Mouse (Mus musculus) intestine, embryonic 15.5 days (tissue): Measurements from ENCODE around the gene Pdcl3. TPM values are rescaled to one million over a fixed set of nuclear protein-coding genes. Genes with fewer than 3 reads are reported as not detected.
"Not testable (repeated sequence)": the region's sequence is repeated elsewhere in the genome, so short reads cannot be mapped to it uniquely, and the experiment has no call there.

Source experiments
- ATAC-seq: fragments of 200-750 bp; cut with Nextera tagmentation; 2 replicates; pipeline ENCODE4 v1.8.0; 2017; ENCODE audit warnings: moderate TSS enrichment, moderate library complexity
- H3K27ac ChIP-seq: fragments of 300-500 bp; sonication (generic); 2 replicates; pipeline ENCODE4 v1.5.1; 2015; ENCODE audit warnings: mild to moderate bottlenecking, inconsistent platforms
- H3K27me3 ChIP-seq: fragments of 300-500 bp; sonication (generic); replicated peaks from 2 replicates; pipeline ENCODE4 v1.6.1; 2015; ENCODE audit warnings: inconsistent platforms
- H3K36me3 ChIP-seq: fragments of 300-500 bp; sonication (generic); 2 replicates; pipeline ENCODE4 v1.6.1; 2015; ENCODE audit warnings: inconsistent platforms
- H3K4me1 ChIP-seq: fragments of 300-500 bp; sonication (generic); replicated peaks from 2 replicates; pipeline ENCODE4 v1.6.1; 2015; ENCODE audit warnings: inconsistent platforms
- H3K4me2 ChIP-seq: fragments of 300-500 bp; sonication (generic); replicated peaks from 2 replicates; pipeline ENCODE4 v1.6.1; 2015; ENCODE audit warnings: mild to moderate bottlenecking, inconsistent platforms
- H3K4me3 ChIP-seq: fragments of 300-500 bp; sonication (generic); replicated peaks from 2 replicates; pipeline ENCODE4 v1.5.1; 2015; ENCODE audit warnings: inconsistent platforms
- H3K9ac ChIP-seq: fragments of 300-500 bp; sonication (generic); 2 replicates; pipeline ENCODE4 v1.6.1; 2015; ENCODE audit warnings: inconsistent platforms
- H3K9me3 ChIP-seq: fragments of 300-500 bp; sonication (generic); 2 replicates; pipeline ENCODE4 v1.6.1; 2016; ENCODE audit warnings: inconsistent platforms
- WGBS: fragments of 180-500 bp; shearing (Covaris S2); methylation state at CpG from one replicate; pipeline ENCODE4 v1.1.7; 2015; 5-methylcytosine and 5-hydroxymethylcytosine counted together
- polyA plus RNA-seq: library from polyadenylated mRNA; unstranded; fragments of >200 nt; fragmentation: Nextera tagmentation; extraction: Ambion mirVana; gene quantifications from 2 replicates; pipeline ENCODE4 v1.2.1, GENCODE M21; 2015

Gene Pdcl3
- polyA plus RNA-seq, 1 experiment from 2014 or later = 175 TPM

DNA sequence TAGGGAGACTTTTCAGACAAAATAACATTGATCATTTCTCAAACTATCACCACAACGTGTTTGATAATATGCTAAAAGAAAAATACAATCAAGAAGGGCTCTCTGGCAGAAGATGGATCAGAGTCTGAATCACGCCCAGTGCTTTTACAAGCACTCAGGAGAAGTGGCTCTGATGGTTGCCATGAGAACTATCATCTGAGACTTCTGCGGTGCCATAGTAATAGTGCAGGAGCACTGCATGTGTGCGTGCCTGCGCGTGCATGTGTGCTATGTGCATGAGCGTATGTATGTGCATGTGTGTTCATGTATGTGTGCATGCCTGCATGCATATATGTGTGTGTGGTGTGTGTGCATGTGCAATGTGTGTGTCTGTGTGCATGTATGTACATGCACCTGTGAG lies 43.8 kb downstream of the Pdcl3 start:
- H3K27me3 ChIP-seq = 0 out of 2 replicates have a peak, but pooled peaks cover 3% of the 10 kb centered on the region
- H3K27ac ChIP-seq = no peak overlapping the region
- no peaks in the 10 kb centered on the region for H3K36me3 ChIP-seq
- peak; percentile 28; the same call in 1 of the 2 replicates for ATAC-seq
- H3K4me3 ChIP-seq = no peak overlapping the region
- 72% methylated on average over 7 of the region's 7 CpGs for WGBS
- H3K9me3 ChIP-seq = no peaks in the 10 kb centered on the region
- no peak overlapping the region for H3K9ac ChIP-seq
- no peaks in the 10 kb centered on the region for H3K4me1 ChIP-seq
- no peak overlapping the region for H3K4me2 ChIP-seq

DNA sequence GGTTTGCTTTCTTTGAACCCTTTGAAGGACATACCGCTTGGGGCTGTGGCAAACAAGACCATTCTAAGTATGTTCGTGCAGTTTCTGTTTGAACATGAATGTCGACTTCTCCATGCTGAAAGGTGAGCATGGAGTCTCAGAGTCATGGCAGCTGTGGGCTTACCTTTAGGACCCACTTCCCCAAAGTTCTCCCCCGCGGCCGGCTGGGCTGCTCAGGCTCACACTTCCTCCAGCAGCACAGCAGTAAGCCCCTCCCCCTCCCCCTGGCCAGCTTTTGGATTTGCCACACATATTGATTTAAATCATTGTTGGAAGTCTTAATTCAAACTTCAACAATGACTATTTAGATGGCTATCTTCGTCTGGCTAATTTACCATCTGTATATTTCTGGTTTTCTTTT lies 44.7 kb downstream of the Pdcl3 start:
- H3K27me3 ChIP-seq = no peaks in the 10 kb centered on the region
- H3K36me3 ChIP-seq = no peaks in the 10 kb centered on the region
- H3K4me1 ChIP-seq = no peaks in the 10 kb centered on the region
- peak overlapping the region; percentile 45 for H3K4me2 ChIP-seq
- ATAC-seq = no peak
- H3K9ac ChIP-seq = 0 out of 2 replicates have a peak overlapping the region, but pooled peaks have one; percentile 4
- whole genome bisulfite sequencing = 13% methylated on average over 7 of the region's 7 CpGs
- no peak overlapping the region for H3K27ac ChIP-seq
- peak overlapping the region; percentile 8; the same call in 1 of the 2 replicates for H3K4me3 ChIP-seq
- H3K9me3 ChIP-seq = no peaks in the 10 kb centered on the region

DNA sequence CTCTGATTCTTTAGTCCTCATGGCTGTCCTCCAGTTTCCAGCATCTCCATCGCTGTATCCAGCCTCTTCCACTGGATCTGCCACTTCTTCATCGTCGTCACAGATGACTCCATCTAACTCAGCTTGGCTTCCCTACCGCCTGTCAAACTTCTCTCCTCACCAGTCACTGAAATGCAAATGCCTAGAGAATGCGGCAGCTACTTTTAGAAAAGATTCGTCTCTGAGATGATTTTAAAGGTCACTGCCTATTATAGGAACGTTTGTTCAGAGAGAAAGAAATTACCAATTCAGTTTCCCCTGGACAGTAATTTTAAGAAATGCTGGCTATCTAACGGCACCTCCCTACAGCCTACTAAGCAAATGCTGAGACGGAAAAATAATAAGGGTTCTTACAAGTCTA lies 50.4 kb downstream of the Pdcl3 start:
- no peak overlapping the region for H3K4me2 ChIP-seq
- 88% methylated on average over 9 of the region's 9 CpGs for WGBS

DNA sequence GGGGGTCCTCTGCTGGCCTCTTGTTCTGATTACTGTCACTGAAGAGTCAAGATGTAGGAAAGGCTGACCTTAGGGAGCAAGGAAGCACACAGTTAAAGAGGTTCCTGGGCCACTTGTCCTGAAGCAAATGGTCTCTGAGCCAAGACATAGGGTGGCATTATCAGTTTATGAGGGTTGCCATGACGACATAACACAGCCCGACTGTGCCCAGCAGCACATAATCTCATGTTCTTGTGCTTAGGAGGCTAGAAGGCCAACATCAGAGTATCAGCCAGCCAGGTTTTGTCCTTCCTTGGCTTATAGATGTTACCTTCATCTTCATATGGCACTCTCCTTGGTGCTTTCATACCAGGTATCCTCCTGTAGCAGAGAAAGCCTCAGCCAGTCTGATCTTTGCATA lies 56.8 kb downstream of the Pdcl3 start:
- WGBS = 76% methylated on average over 2 of the region's 2 CpGs
- no peaks in the 10 kb centered on the region for H3K36me3 ChIP-seq
- no peak overlapping the region for H3K4me2 ChIP-seq
- no peak overlapping the region for H3K27ac ChIP-seq
- no peaks in the 10 kb centered on the region for H3K4me1 ChIP-seq
- 0 out of 2 replicates have a peak, but pooled peaks have one; percentile 39 for ATAC-seq
- no peak overlapping the region for H3K9ac ChIP-seq
- H3K27me3 ChIP-seq = no peaks in the 10 kb centered on the region
- H3K9me3 ChIP-seq = no peaks in the 10 kb centered on the region
- H3K4me3 ChIP-seq = no peak overlapping the region

More for the DNA sequence above, 50.4 kb downstream of the Pdcl3 start:
- Histone ChIP-seq H3K4me3 (no peak overlapping the region), H3K9ac (no peak overlapping the region), H3K27me3 (no peaks in the 10 kb centered on the region), H3K27ac (no peak overlapping the region), H3K9me3 (no peaks in the 10 kb centered on the region), H3K4me1 (no peaks in the 10 kb centered on the region), H3K36me3 (no peaks in the 10 kb centered on the region)
- no peak for ATAC-seq

DNA sequence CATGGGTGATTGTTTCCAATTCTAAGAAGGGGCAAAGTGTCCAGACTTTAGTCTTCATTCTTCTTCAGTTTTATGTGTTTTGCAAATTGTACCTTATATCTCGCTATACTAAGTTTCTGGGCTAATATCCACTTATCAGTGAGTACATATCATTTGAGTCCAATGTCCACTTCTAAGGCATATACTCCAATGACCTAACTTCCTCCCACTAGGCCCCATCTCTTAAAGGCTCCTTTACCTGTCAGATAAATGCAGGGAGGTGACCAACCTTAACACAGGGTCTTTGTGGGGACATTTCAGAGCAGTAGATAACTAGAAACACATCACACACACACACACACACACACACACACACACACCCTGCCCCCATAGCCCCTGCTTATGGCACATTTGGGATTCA lies 59.0 kb downstream of the Pdcl3 start:
- H3K27me3 ChIP-seq, H3K9ac ChIP-seq, H3K9me3 ChIP-seq, H3K27ac ChIP-seq, H3K36me3 ChIP-seq, H3K4me3 ChIP-seq, H3K4me1 ChIP-seq, H3K4me2 ChIP-seq: not testable (repeated sequence)
- peak; percentile 69; the same call in 1 of the 2 replicates for ATAC-seq
- WGBS = 65% methylated on average over 1 of the region's 1 CpGs

DNA sequence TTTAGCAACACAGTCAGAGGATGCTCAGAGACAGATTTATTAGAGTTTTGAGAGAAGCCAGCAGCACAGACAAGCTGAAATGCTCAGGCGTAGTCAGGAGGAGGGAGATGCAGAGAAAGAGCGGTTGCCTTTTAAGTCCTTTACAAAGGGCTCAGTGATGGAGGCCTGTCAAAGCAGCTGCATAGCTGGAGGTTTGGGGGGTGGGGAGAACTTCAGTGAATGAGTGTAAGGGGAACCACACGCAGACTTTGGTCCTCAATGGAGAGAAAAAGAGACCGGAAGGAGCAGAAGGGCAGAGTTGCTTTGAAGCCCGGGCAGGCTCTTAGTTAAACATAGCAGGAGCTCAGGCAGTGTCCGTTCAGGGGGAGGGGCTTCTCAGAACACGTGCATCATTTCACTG lies 61.3 kb downstream of the Pdcl3 start:
- ATAC-seq = no peak
- H3K27me3 ChIP-seq = no peaks in the 10 kb centered on the region
- H3K4me3 ChIP-seq = no peak overlapping the region
- H3K4me1 ChIP-seq = no peaks in the 10 kb centered on the region
- no peak overlapping the region for H3K4me2 ChIP-seq
- no peak overlapping the region for H3K27ac ChIP-seq
- no peak overlapping the region for H3K9ac ChIP-seq
- no peaks in the 10 kb centered on the region for H3K9me3 ChIP-seq
- H3K36me3 ChIP-seq = no peaks in the 10 kb centered on the region
- 22% methylated on average over 7 of the region's 7 CpGs for WGBS

Other genes starting within 250 kb of the Pdcl3 start
- gene Lonrf2, start 148.9 kb upstream of the Pdcl3 start, polyA plus RNA-seq = 1.1 and 1.2 TPM in 2 replicates
- 3.9 and 4.4 TPM in 2 replicates for gene Chst10, start 87.4 kb upstream of the Pdcl3 start, polyA plus RNA-seq
- gene Nms, start 46.5 kb upstream of the Pdcl3 start, polyA plus RNA-seq = not detected in 2 replicates
- 0.49 and 0.64 TPM in 2 replicates for gene Npas2, start 208.1 kb downstream of the Pdcl3 start, polyA plus RNA-seq